Mouse (Mus musculus): ENCODE results near the gene H2-T24.
"Not testable (repeated sequence)": the region's sequence is repeated elsewhere in the genome, so short reads cannot be mapped to it uniquely, and the experiment has no call there.

The H2-T24 gene

GRCm38 (mm10) chr17:36020191-36021073 is at the start of gene H2-T24:
Gene H2-T24 (minus strand): TSS chr17:36020560.
- no peak for DNase-seq (ENCODE audit: low spot score in 2 of 2)

DNA sequence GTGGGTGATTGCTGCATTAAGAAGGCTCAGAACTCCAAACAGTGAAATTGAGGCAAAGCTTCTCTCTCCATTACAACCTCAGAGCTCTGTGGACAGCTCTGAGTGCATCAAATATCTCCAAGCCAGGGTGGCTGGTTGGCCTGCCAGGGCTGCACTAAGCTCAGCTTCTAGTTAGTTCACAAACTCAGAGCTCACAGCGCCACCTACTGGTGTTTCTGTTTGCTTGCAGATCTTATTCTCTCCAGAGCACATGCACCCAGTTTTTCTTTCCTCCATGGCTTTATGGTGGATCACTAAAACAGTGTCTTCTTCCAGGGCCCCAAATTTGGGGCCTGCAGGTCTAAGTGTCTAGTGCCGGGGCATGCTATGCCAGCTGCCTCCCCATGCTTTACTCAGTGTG is 40.5 kb upstream of the H2-T24 start:
- DNase-seq (ENCODE audit: low spot score in 2 of 2): peak; percentile 87

DNA sequence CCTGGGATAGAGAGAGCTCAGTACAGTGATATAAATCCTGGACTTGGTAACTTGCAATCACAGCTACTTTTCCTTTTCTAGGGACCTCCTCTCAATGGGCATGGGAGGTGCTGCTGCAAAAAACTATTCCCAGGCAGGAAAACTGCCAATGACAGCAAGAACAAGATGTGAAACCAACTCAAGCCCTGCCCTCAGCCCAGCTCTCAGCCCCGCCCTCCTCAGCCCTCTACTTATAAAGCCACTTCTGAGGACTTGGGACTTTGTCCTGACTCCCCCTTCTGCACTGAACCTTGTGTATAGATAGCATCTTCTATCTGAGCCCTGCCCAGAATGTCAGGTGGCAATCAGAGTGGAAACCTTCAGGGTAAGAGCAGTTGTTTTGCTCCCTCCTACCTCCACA is 38.0 kb upstream of the H2-T24 start, which contains the start of gene Gm11127:
Gm11127 (minus strand) TSS at position 10 of the 400 bp plus-strand sequence.
- not testable (repeated sequence) for DNase-seq (ENCODE audit: low spot score in 2 of 2)

- DNase-seq (ENCODE audit: low spot score in 2 of 2): not testable (repeated sequence)
Observed at GRCm38 (mm10) chr17:36057927-36058326, 37.6 kb upstream of the H2-T24 start.

DNA sequence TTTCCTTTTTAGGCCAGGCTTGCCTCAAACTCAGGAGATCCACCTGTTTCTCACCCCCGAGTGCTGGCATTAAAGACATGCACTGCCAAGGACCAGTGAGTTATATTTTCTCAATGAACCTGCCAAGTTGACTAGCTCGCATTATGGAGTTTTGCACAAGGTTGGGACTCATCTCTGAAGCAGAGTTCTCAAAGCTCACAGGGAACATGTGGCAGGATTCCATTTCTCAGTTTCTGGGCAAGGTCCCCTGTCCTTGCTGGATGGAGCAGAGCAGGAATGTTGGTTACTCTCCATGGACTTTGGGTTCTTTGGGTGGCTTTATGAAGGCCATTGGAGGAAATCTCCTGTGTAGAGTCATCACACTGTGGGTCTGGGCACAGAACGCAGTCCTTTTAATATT is 22.9 kb upstream of the H2-T24 start:
- DNase-seq (ENCODE audit: low spot score in 2 of 2): no peak

DNA sequence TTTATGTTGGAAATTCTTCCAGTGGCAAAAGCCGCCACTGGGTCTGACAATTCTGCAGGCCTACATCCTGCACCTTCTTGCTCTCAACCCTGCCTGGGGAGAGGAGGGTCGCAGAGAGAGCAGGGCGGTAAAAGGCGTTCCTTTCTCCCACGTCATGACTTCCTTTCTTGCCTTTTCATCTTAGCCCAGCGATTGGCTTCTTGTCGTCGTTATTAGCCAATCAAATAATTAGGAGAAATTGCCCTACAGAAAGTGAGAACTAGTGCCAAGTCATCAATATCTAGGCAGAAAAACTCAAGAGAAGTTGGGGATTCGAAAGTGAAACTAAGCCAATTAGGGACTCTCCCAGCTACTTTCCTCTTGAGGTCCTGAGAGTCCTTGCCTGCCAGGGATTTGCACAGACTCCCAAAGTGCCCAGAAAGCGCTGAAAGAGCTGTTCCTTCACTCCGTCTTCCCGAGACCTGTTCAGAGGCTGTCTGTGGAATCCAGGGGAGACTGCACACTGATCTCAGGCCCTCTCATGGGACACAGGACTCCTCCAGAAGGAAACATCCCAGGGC is 22.3 kb upstream of the H2-T24 start, which contains the start of the genes H2-T22 and Gm6034:
H2-T22 (minus strand) TSS at position 138 of the 560 bp plus-strand sequence.
Gm6034 (plus strand) TSS at position 352 of the 560 bp plus-strand sequence.
- peak in 1 of 2 experiments; percentile 67 for DNase-seq (ENCODE audit: low spot score in 2 of 2)

GRCm38 (mm10) chr17:36042055-36042454 is 21.7 kb upstream of the H2-T24 start:
- DNase-seq (ENCODE audit: low spot score in 2 of 2): not testable (repeated sequence)

DNA sequence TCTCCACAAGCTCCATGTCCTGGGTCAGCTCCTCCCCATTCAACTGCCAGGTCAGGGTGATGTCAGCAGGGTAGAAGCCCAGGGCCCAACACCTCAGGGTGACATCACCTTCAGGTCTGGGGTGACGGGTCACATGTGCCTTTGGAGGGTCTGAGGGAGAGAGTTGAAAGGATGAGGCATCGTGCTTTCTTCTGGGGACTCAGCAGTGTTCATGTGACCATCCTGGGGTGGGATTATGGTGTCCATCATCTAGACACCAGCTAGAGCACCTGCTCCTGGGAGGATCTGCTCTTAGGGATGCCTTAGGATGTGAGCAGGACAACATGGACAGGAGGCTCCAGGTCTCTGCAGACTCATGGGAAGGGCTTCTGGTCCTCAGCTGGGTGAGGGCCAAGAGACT is 20.2 kb upstream of the H2-T24 start:
- DNase-seq (ENCODE audit: low spot score in 2 of 2): not testable (repeated sequence)

DNA sequence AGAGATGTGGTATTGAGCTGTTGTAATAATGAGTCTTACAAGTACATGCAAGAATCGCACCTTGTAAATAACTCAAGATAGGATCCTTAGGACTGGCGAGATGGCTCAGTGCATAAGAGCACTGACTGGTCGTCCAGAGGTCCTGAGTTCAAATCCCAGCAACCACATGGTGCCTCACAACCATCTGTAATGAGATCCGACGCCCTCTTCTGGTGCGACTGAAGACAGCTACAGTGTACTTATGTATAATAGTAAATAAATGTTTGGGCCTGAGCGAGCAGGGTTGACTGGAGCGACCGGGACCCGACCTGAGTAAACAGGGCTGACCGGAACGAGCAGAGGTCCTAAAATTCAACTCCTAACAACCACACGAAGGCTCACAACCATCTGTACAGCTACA is 15.8 kb upstream of the H2-T24 start:
- not testable (repeated sequence) for DNase-seq (ENCODE audit: low spot score in 2 of 2)

DNA sequence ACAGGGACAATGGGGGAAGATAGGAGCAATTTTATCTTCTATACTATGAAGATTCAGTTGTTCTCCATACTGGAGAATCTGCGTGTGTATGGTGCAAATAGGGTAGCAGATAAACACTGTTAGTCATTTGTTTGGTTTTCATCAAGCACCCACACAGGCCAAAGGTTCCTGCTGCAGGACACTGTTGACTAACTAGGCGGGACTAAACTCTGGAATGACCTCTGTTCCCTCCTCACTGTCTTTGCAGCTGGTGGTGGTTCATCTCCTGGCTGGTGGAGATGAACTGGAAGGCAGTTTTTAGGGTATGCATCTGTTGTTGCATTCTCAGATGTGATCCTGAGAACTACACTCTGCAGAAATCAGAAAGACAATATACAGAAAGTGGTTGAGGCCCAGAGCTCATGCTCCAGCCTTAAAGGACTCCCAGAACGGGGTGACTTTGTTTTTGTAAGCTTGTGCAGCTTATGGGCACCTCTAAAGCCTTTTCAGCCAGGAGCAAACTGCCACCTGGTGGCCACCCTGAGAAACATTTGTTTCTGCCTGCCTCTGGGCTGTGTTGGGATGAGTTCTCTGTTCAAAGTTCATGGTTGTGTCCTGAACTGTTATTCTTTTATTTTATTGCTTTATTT is 14.8 kb upstream of the H2-T24 start:
- peak in 1 of 2 experiments; percentile 70 for DNase-seq (ENCODE audit: low spot score in 2 of 2)

DNA sequence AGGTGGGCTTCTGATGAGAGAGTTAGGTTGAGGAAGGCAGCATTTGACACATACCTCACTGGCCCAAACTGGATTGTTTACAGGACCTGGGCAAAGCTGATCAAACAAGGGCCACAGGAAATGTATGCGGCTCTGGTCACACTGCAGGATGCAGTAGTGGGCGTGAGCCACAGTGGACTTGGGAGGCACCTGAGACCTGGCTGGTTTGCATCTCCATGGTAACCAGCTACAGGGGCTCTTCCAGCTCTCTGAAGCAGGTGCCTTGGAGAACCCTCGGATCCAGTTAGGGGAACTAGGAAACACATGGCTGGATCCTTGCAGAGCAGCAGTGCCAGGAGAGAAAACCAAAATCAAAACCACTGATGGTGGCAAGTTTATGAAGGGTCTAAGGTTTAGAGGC is 14.2 kb upstream of the H2-T24 start:
- DNase-seq (ENCODE audit: low spot score in 2 of 2): not testable (repeated sequence)

- DNase-seq (ENCODE audit: low spot score in 2 of 2): not testable (repeated sequence)
Observed at GRCm38 (mm10) chr17:36032351-36032875, 12.1 kb upstream of the H2-T24 start, which contains the start of gene H2-T23. Gene H2-T23 (minus strand): TSS chr17:36032855.

GRCm38 (mm10) chr17:36031583-36032331 is 11.4 kb upstream of the H2-T24 start:
- DNase-seq (ENCODE audit: low spot score in 2 of 2): peak in 1 of 2 experiments; percentile 60

GRCm38 (mm10) chr17:36030703-36031582 is 10.6 kb upstream of the H2-T24 start:
- DNase-seq (ENCODE audit: low spot score in 2 of 2): not testable (repeated sequence)

DNA sequence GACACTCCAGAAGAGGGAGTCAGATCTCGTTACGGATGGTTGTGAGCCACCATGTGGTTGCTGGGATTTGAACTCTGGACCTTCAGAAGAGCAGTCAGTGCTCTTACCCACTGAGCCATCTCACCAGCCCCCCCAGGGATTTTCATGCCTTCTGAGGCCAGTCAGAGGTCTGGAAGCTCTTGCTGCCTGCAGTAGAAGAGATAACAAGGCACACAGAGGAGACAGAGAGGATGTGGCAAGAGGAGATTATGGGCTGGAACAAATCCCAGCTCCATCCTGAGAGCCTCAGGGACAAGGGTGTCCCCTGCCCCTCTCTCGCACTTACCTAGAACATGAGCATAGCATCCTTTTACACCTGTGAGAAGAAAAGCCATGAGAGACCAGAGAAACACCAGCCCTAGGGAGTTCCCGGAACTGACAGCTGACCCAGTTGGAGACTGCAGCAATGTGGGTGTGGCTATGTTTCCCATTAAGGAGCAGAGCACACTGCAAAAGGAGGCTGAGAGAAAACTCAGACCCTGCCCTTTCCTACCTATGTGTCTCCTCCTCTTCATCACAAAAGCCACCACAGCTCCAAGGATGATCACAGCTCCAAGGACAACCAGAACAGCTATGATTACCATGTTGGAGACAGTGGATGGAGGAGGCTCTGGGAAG is 9.8 kb upstream of the H2-T24 start:
- DNase-seq (ENCODE audit: low spot score in 2 of 2): not testable (repeated sequence)

GRCm38 (mm10) chr17:36028879-36029619 is 8.7 kb upstream of the H2-T24 start:
- DNase-seq (ENCODE audit: low spot score in 2 of 2): no peak

GRCm38 (mm10) chr17:36027663-36028062 is 7.3 kb upstream of the H2-T24 start:
- DNase-seq (ENCODE audit: low spot score in 2 of 2): no peak

DNA sequence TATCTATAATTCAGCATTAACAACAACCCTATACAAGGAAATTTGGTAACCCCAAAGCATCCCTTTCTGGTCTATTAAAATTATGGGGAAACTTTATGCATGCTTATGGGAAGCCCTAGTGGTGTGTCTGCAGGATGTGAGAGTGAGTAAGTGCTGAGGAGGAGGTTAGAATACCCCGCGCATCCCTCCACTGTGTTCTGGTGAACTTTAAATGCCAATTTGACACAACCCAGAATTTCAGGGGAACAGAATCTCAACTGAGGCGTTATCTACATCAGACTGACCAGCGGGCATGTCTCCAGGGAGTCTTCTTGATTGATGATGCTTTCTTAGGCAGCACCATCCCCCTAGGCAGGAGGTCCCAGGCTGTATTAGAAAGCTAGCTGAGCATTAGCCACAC is 5.5 kb upstream of the H2-T24 start:
- DNase-seq (ENCODE audit: low spot score in 2 of 2): no peak

- no peak for DNase-seq (ENCODE audit: low spot score in 2 of 2)
Observed at GRCm38 (mm10) chr17:36025197-36025596, 4.8 kb upstream of the H2-T24 start.
